Mouse (Mus musculus) midbrain, embryonic 14.5 days (tissue): ENCODE data around the gene Il25. TPM values are rescaled to one million over a fixed set of nuclear protein-coding genes. Genes with fewer than 3 reads are reported as not detected.
A peak's percentile ranks its signal among the peaks of the same experiment; 100 is the strongest.

Source experiments
- ATAC-seq: fragments of 200-750 bp; cut with Nextera tagmentation; 2 replicates; pipeline ENCODE4 v1.8.0; 2017; ENCODE audit warnings: moderate number of reproducible peaks, moderate library complexity; ENCODE audit not compliant: low FRiP score, low TSS enrichment
- DNase-seq: peaks from one replicate; pipeline ENCODE4 v3.0.0-alpha.2; 2015
- H3K27ac ChIP-seq: fragments of 300-500 bp; sonication (generic); replicated peaks from 2 replicates; pipeline ENCODE4 v1.5.1; 2014; ENCODE audit warnings: mild to moderate bottlenecking, low read depth, low read length, moderate library complexity
- H3K27me3 ChIP-seq: fragments of 300-500 bp; sonication (generic); 2 replicates; pipeline ENCODE4 v1.6.1; 2014; ENCODE audit warnings: low read length, control low read depth, mixed read lengths; ENCODE audit not compliant: control insufficient read depth, insufficient read depth
- H3K36me3 ChIP-seq: fragments of 300-500 bp; sonication (generic); 2 replicates; pipeline ENCODE4 v1.6.1; 2014; ENCODE audit warnings: low read length, control low read depth; ENCODE audit not compliant: control insufficient read depth, insufficient read depth
- H3K4me1 ChIP-seq: fragments of 300-500 bp; sonication (generic); 2 replicates; pipeline ENCODE4 v1.6.1; 2014; ENCODE audit warnings: mild to moderate bottlenecking, antibody characterized with exemption, low read length, control low read depth; ENCODE audit not compliant: control insufficient read depth, insufficient read depth
- H3K4me2 ChIP-seq: fragments of 300-500 bp; sonication (generic); 2 replicates; pipeline ENCODE4 v1.6.1; 2014; ENCODE audit warnings: mild to moderate bottlenecking, low read length, moderate library complexity
- H3K4me3 ChIP-seq: fragments of 300-500 bp; sonication (generic); replicated peaks from 2 replicates; pipeline ENCODE4 v1.5.1; 2014; ENCODE audit warnings: low read depth, low read length
- H3K9ac ChIP-seq: fragments of 300-500 bp; sonication (generic); replicated peaks from 2 replicates; pipeline ENCODE4 v1.6.1; 2014; ENCODE audit warnings: mild to moderate bottlenecking, low read length, moderate library complexity
- H3K9me3 ChIP-seq: fragments of 300-500 bp; sonication (generic); 2 replicates; pipeline ENCODE4 v1.6.1; 2016; ENCODE audit warnings: low read length, control low read depth, mixed read lengths; ENCODE audit not compliant: control insufficient read depth
- WGBS: fragments of 180-500 bp; shearing (Covaris S2); extraction: QIAGEN DNeasy Blood & Tissue Kit; methylation state at CpG from one replicate; pipeline ENCODE4 v1.1.7; 2014; 5-methylcytosine and 5-hydroxymethylcytosine counted together
- polyA plus RNA-seq: library from polyadenylated mRNA; unstranded; fragments of >200 nt; fragmentation: Nextera tagmentation; extraction: Ambion mirVana; gene quantifications from 2 replicates; pipeline ENCODE4 v1.2.1, GENCODE M21; 2014

Il25 gene
- polyA plus RNA-seq, 1 experiment from 2014 or later, result not detected

- Histone ChIP-seq H3K9ac (no peak overlapping the region), H3K9me3 (no peaks in the 10 kb centered on the region), H3K4me3 (no peak overlapping the region), H3K27me3 (no peaks in the 10 kb centered on the region), H3K4me2 (no peak overlapping the region), H3K4me1 (peaks cover 11% of the 10 kb centered on the region), H3K36me3 (peaks cover 40% of the 10 kb centered on the region), H3K27ac (no peak overlapping the region)
- whole genome bisulfite sequencing, result 79% methylated on average over 2 of the region's 2 CpGs
- DNase-seq (no peak), ATAC-seq (no peak)
Measured at GRCm38 (mm10) chr14:54897445-54897844, 35.0 kb upstream of the Il25 start.

- H3K4me2 ChIP-seq, result no peak overlapping the region
- H3K27ac ChIP-seq, result 0 out of 2 replicates have a peak overlapping the region, but pooled peaks have one; percentile 1
- H3K4me3 ChIP-seq, result no peak overlapping the region
- ATAC-seq (peak; percentile 66; the same call in 1 of the 2 replicates), DNase-seq (peak; percentile 94)
- H3K4me1 ChIP-seq, result peaks cover 7% of the 10 kb centered on the region
- no peaks in the 10 kb centered on the region for H3K27me3 ChIP-seq
- no peaks in the 10 kb centered on the region for H3K9me3 ChIP-seq
- 0% methylated on average over 3 of the region's 3 CpGs for WGBS
- H3K9ac ChIP-seq, result no peak overlapping the region
- peaks cover 47% of the 10 kb centered on the region for H3K36me3 ChIP-seq
Measured at GRCm38 (mm10) chr14:54900383-54900782, 32.1 kb upstream of the Il25 start.

DNA sequence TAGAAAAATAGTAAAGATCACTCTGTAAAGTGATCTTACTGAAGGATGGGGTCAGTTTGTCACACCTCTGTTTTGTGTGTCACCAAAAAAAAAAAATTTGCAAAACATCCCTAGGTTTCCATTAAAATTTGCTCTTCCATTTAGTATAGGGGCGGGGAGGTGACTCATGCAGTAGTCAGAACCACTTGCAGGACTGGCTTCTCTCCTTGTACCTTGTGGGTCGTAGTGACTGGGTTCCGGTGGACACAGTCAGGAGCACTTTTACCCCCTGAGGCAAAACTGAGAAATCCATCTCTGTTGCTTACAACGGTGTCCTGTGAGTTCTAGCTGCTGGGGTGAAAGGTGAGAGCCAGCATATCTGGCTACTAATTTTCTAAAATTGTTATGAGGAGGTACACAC, 28.9 kb upstream of the Il25 start:
- WGBS, result 94% methylated on average over 4 of the region's 4 CpGs
- Histone ChIP-seq H3K4me1 (no peaks in the 10 kb centered on the region), H3K4me3 (no peak overlapping the region), H3K36me3 (peaks cover 48% of the 10 kb centered on the region), H3K4me2 (no peak overlapping the region), H3K27me3 (no peaks in the 10 kb centered on the region), H3K27ac (no peak overlapping the region), H3K9me3 (no peaks in the 10 kb centered on the region), H3K9ac (no peak overlapping the region)
- no peak for DNase-seq
- ATAC-seq, result no peak

DNA sequence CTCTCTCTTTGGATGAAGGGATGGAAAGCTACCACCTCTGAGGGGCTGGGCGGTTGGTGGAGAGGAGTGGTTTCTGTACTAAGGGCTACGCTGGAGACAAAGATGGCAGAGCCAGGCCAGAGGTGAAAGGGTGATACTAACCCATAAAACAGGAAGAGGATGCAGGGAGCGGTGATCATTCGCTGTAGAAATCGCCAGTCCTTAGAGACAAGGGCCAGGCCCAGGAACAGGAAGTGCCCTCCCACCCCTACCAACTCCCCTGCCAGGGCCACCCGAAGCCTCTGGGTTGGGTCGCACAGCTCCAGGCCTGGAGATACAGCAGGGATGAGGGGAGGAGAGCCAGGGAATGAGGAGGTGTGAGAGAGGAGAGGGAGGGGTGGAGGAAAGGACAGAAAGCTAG, 23.8 kb upstream of the Il25 start:
- Histone ChIP-seq H3K4me1 (peaks cover 13% of the 10 kb centered on the region; the same call in 1 of the 2 replicates), H3K27ac (no peak overlapping the region), H3K27me3 (no peaks in the 10 kb centered on the region), H3K4me2 (no peak overlapping the region), H3K9me3 (no peaks in the 10 kb centered on the region), H3K9ac (no peak overlapping the region), H3K36me3 (peaks cover 59% of the 10 kb centered on the region), H3K4me3 (no peak overlapping the region)
- 92% methylated on average over 7 of the region's 7 CpGs for WGBS
- DNase-seq (no peak), ATAC-seq (no peak)

DNA sequence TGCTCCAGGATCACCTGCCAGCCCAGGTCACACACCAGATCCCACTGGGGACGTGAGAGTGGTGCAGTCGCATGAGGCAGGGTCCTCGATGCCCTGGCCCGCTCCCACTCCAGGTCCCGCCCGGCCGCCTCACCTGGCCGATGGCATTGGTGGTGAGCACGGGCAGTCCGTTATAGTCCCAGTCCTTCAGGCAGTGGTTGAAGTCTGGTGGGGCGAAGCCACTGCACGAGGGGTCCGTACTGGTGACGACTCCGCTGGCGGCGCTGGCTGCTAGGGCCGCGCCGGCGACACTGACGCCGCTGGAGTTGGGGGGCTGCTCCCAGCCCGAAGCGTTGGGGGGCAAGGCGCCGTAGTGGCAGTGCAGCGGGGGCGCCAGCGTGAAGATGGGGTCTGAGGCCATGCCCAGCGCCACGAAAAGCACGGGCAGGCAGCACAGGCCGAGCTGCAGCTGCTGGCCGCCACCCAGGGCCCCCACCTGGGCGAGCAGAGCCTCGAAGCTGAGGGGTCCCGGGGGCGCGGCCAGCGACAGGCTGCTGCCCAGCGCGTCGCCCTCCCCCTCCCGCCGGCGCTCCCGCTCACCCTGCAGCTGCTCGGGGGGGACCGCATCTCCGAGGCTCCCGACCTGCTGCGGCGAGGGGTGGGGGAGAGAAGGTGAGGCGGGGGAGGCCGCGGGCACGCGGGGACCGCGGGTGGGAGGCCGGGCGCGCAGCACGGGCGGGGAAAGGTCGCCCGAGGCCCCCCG, 20.2 kb upstream of the Il25 start:
- Histone ChIP-seq H3K4me2 (peak overlapping the region; percentile 87), H3K27me3 (no peaks in the 10 kb centered on the region), H3K27ac (peak overlapping the region; percentile 88), H3K9ac (peak overlapping the region; percentile 97), H3K4me3 (peak overlapping the region; percentile 94), H3K9me3 (no peaks in the 10 kb centered on the region), H3K4me1 (peaks cover 14% of the 10 kb centered on the region; the same call in 1 of the 2 replicates), H3K36me3 (peaks cover 44% of the 10 kb centered on the region)
- WGBS, result 2% methylated on average over 69 of the region's 69 CpGs
- peak; percentile 67 for ATAC-seq
- peak; percentile 65 for DNase-seq

DNA sequence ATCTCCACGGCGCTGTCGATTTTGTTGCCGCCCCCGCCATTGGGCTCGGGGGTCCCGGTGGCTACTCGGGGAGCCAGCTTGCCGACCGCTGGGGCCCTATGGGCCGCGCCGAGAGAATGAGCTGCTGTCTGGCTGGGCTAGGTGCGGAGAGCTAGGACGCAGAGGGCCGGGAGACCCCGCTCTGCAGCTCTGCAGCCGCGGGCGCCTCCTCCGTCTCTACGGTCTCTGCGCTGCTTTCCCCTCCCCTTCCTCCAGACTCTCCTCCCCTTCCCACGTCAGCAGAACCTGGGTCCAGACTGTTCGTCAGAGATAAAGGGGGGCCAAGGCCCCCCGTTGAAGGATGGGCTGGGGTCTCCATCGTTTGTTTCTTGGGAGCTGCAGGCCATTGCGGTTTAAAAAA, 19.6 kb upstream of the Il25 start, which contains the start of gene Slc22a17:
TSS of gene Slc22a17 (minus strand) at position 247 of the 400 bp plus-strand sequence.
- Histone ChIP-seq H3K9ac (peak within 1 kb of the TSS; percentile 97), H3K9me3 (no peaks in the 10 kb centered on the region), H3K4me3 (peak within 1 kb of the TSS; percentile 94), H3K27me3 (no peaks in the 10 kb centered on the region), H3K4me1 (peaks cover 14% of the 10 kb centered on the region; the same call in 1 of the 2 replicates), H3K4me2 (peak within 1 kb of the TSS; percentile 87), H3K36me3 (peaks cover 43% of the 10 kb centered on the region), H3K27ac (peak within 1 kb of the TSS; percentile 88)
- WGBS, result under 1% methylated on average over 28 of the region's 28 CpGs
- DNase-seq (peak; percentile 95), ATAC-seq (peak; percentile 95)

- 14% methylated on average over 10 of the region's 10 CpGs for WGBS
- Histone ChIP-seq H3K4me1 (peaks cover 14% of the 10 kb centered on the region; the same call in 1 of the 2 replicates), H3K4me3 (peak overlapping the region; percentile 94), H3K9me3 (no peaks in the 10 kb centered on the region), H3K27ac (peak overlapping the region; percentile 88), H3K4me2 (peak overlapping the region; percentile 87), H3K27me3 (no peaks in the 10 kb centered on the region), H3K9ac (peak overlapping the region; percentile 97), H3K36me3 (peaks cover 39% of the 10 kb centered on the region)
- no peak for DNase-seq
- peak; percentile 15; the same call in 1 of the 2 replicates for ATAC-seq
Measured at GRCm38 (mm10) chr14:54913343-54913742, 19.2 kb upstream of the Il25 start.

DNA sequence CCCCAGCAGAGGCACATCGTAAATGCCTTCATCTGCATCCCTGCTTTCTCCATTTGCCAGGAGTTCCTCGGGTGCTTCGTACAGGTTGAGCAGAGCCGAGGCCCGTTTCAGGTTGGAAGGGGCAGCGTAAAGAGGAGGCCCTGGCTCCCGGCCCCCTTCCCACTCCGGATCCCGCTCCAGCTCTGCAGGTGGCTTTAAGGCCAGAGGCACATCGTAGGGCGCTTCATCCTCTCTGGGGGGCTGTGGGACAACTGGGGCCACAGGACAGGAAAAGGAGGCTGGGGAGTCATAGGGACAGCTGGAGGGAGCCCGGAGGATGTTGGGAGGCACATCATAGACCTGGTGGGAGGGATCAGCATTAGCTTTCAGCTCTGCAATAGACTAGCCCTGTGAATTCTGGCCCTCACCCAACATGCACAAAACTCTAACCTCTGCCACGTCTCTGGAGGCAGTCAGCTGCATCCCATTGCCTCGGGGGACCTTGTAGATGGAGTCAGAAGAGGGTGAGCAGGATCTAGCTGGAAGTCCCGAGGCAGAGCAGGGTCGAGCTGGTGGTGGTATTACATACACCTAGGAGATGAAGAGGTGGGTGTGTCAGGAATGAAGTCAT, 12.3 kb upstream of the Il25 start:
- Histone ChIP-seq H3K27me3 (no peaks in the 10 kb centered on the region), H3K27ac (no peak overlapping the region), H3K9ac (no peak overlapping the region), H3K4me1 (peaks cover 12% of the 10 kb centered on the region), H3K4me2 (no peak overlapping the region), H3K36me3 (peaks cover 41% of the 10 kb centered on the region), H3K4me3 (no peak overlapping the region), H3K9me3 (peaks cover 10% of the 10 kb centered on the region)
- WGBS, result 96% methylated on average over 16 of the region's 16 CpGs
- ATAC-seq (no peak), DNase-seq (no peak)
